Mouse (Mus musculus) liver, postnatal 0 days (tissue): ENCODE results near the gene Macf1. TPM values are rescaled to one million over a fixed set of nuclear protein-coding genes. Genes with fewer than 3 reads are reported as not detected.

Source experiments
- ATAC-seq: fragments of 200-750 bp; cut with Nextera tagmentation; 2 replicates; pipeline ENCODE4 v1.8.0; 2017; ENCODE audit warnings: mild to moderate bottlenecking, moderate library complexity
- DNase-seq: peaks from one replicate; pipeline ENCODE4 v3.0.0-alpha.2; 2016
- H3K27ac ChIP-seq: fragments of 300-500 bp; sonication (generic); 2 replicates; pipeline ENCODE4 v1.5.1; 2014; ENCODE audit warnings: antibody characterized with exemption, moderate library complexity, mild to moderate bottlenecking, low read depth
- H3K27me3 ChIP-seq: fragments of 300-500 bp; sonication (generic); 2 replicates; pipeline ENCODE4 v1.6.1; 2014; ENCODE audit warnings: low read length, control low read depth, mixed read lengths; ENCODE audit not compliant: insufficient read depth
- H3K36me3 ChIP-seq: fragments of 300-500 bp; sonication (generic); replicated peaks from 2 replicates; pipeline ENCODE4 v1.6.1; 2014; ENCODE audit warnings: mild to moderate bottlenecking, control low read depth, low read length, moderate library complexity, mixed read lengths; ENCODE audit not compliant: insufficient read depth
- H3K4me1 ChIP-seq: fragments of 300-500 bp; sonication (generic); 2 replicates; pipeline ENCODE4 v1.6.1; 2014; ENCODE audit warnings: antibody characterized with exemption, mild to moderate bottlenecking, control low read depth; ENCODE audit not compliant: insufficient read depth
- H3K4me2 ChIP-seq: fragments of 300-500 bp; sonication (generic); 2 replicates; pipeline ENCODE4 v1.6.1; 2014; ENCODE audit warnings: low read depth, mild to moderate bottlenecking, low read length, moderate library complexity, mixed read lengths
- H3K4me3 ChIP-seq: fragments of 300-500 bp; sonication (generic); 2 replicates; pipeline ENCODE4 v1.5.1; 2014; ENCODE audit warnings: low read depth, low read length
- H3K9ac ChIP-seq: fragments of 300-500 bp; sonication (generic); replicated peaks from 2 replicates; pipeline ENCODE4 v1.6.1; 2014; ENCODE audit warnings: mild to moderate bottlenecking, moderate library complexity
- H3K9me3 ChIP-seq: fragments of 300-500 bp; sonication (generic); 2 replicates; pipeline ENCODE4 v1.6.1; 2016; ENCODE audit warnings: mild to moderate bottlenecking, control low read depth, low read length, mixed read lengths
- CTCF ChIP-seq: sonication (generic); IDR thresholded peaks from 2 replicates; pipeline ENCODE4 v1.5.1; 2016; ENCODE audit warnings: antibody characterized with exemption, low read depth
- EP300 ChIP-seq: IDR thresholded peaks from 2 replicates; pipeline ENCODE4 v1.6.1; 2016; ENCODE audit warnings: antibody characterized with exemption, low read depth, mild to moderate bottlenecking
- WGBS: fragments of 180-500 bp; shearing (Covaris S2); extraction: QIAGEN DNeasy Blood & Tissue Kit; methylation state at CpG from one replicate; pipeline ENCODE4 v1.1.7; 2014; ENCODE audit not compliant: insufficient replicate concordance; 5-methylcytosine and 5-hydroxymethylcytosine counted together
- microRNA-seq: library from miRNA; unstranded; fragments of <30 nt; microRNA quantifications from one replicate; pipeline ENCODE4, GENCODE M21; 2016
- polyA plus RNA-seq: library from polyadenylated mRNA; unstranded; fragments of >200 nt; fragmentation: Nextera tagmentation; extraction: Ambion mirVana; gene quantifications from 2 replicates; pipeline ENCODE4 v1.2.1, GENCODE M21; 2015

The Macf1 gene
- polyA plus RNA-seq, 1 experiment from 2014 or later: 11.3 TPM

- WGBS: 33% methylated on average over 3 of the region's 3 CpGs
- Histone ChIP-seq H3K4me3 (no peak overlapping the region), H3K27me3 (no peaks in the 10 kb centered on the region), H3K27ac (no peak overlapping the region), H3K9me3 (peaks cover 3% of the 10 kb centered on the region; the same call in 1 of the 2 replicates), H3K36me3 (peaks cover 9% of the 10 kb centered on the region; the same call in 1 of the 2 replicates), H3K9ac (no peak overlapping the region), H3K4me1 (peaks cover 11% of the 10 kb centered on the region; the same call in 1 of the 2 replicates), H3K4me2 (no peak overlapping the region)
- ATAC-seq (no peak), DNase-seq (no peak)
- TF ChIP-seq EP300 (no peak), CTCF (no peak)
Observed at GRCm38 (mm10) chr4:123308292-123308691, 375.9 kb downstream of the Macf1 start.

- 91% methylated on average over 10 of the region's 10 CpGs for WGBS
- Histone ChIP-seq H3K9me3 (peaks cover 3% of the 10 kb centered on the region; the same call in 1 of the 2 replicates), H3K4me2 (no peak overlapping the region), H3K36me3 (peaks cover 22% of the 10 kb centered on the region), H3K4me1 (0 out of 2 replicates have a peak, but pooled peaks cover 3% of the 10 kb centered on the region), H3K27ac (no peak overlapping the region), H3K9ac (no peak overlapping the region), H3K4me3 (no peak overlapping the region), H3K27me3 (no peaks in the 10 kb centered on the region)
- no peak for ATAC-seq
- no peak for DNase-seq
- no peak for TF ChIP-seq CTCF
- TF ChIP-seq EP300: no peak
Observed at GRCm38 (mm10) chr4:123306999-123307398, 377.2 kb downstream of the Macf1 start.

- Histone ChIP-seq H3K9me3 (peaks cover 3% of the 10 kb centered on the region; the same call in 1 of the 2 replicates), H3K4me2 (no peak overlapping the region), H3K9ac (no peak overlapping the region), H3K4me3 (no peak overlapping the region), H3K4me1 (0 out of 2 replicates have a peak, but pooled peaks cover under 1% of the 10 kb centered on the region), H3K36me3 (peaks cover 28% of the 10 kb centered on the region), H3K27ac (no peak overlapping the region), H3K27me3 (no peaks in the 10 kb centered on the region)
- TF ChIP-seq CTCF (peak; percentile 87), EP300 (no peak)
- DNase-seq: no peak
- ATAC-seq: peak; percentile 61
- WGBS: 11% methylated on average over 3 of the region's 3 CpGs
Observed at GRCm38 (mm10) chr4:123305789-123306188, 378.4 kb downstream of the Macf1 start.

Small RNA genes lying within 50 kb of the gene (microRNA-seq; reads per million reads assigned to microRNA genes)
- gene Mir6398: not detected

Other genes starting within 250 kb of the Macf1 start
- 257 and 261 TPM in 2 replicates for gene Ndufs5, start 33.8 kb upstream of the Macf1 start, polyA plus RNA-seq
- 21.2 and 22.7 TPM in 2 replicates for gene Akirin1, start 66.0 kb upstream of the Macf1 start, polyA plus RNA-seq
- gene Rhbdl2, start 103.5 kb upstream of the Macf1 start, polyA plus RNA-seq: not detected in 2 replicates
- gene 4933427I04Rik, start 175.3 kb upstream of the Macf1 start, polyA plus RNA-seq: not detected in 2 replicates
- 43.5 and 44.5 TPM in 2 replicates for gene Mycbp, start 220.5 kb upstream of the Macf1 start, polyA plus RNA-seq
- gene Rragc, start 233.1 kb upstream of the Macf1 start, polyA plus RNA-seq: 20.0 and 20.1 TPM in 2 replicates
- not detected in 2 replicates for gene 4930535I16Rik, start 233.7 kb upstream of the Macf1 start, polyA plus RNA-seq